Mouse (Mus musculus): ENCODE measurements at regions not wholly inside any gene's neighbourhood (a gene's known extent, or its start where the extent isn't known, plus 50 kb on each side); places are given as distances from the start of the nearest gene placed in this dataset.
A peak's percentile ranks its signal among the peaks of the same experiment; 100 is the strongest.
"Not testable (repeated sequence)": the region's sequence is repeated elsewhere in the genome, so short reads cannot be mapped to it uniquely, and the experiment has no call there.

DNA sequence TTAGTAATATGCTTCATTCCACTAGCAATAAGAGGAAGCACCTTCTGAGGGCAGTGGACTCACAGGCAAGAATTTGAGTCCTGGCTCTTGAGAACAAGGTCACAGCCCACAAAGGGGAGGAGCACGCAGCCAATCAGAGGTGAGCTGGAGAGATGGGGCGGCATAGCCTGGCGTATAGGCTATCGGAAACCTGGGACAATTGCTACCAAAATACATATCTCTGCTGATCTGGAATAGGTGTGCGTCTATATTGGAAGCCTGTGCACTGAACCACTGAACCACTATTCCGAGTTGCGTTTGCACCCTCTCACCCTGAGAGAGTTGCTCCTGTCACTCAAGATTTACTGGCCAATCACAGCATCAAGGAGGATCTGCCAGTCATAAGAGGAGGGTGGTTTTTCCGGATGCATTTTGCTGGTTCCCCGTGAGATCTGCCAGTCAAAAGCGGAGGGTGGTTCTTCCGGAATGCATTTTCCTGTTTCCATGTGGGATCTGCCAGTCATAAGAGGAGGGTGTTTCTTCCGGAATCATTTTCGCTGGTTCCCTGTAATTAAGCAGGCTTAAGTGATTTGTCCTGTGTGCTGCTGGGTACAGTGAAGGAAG is 80.1 kb upstream of the Riok2 start:
- peak; percentile 93 for DNase-seq (ENCODE audit: low spot score)

- not testable (repeated sequence) for DNase-seq (ENCODE audit: low spot score)
Observed at GRCm38 (mm10) chr17:17295037-17295436, 79.1 kb upstream of the Riok2 start.

DNA sequence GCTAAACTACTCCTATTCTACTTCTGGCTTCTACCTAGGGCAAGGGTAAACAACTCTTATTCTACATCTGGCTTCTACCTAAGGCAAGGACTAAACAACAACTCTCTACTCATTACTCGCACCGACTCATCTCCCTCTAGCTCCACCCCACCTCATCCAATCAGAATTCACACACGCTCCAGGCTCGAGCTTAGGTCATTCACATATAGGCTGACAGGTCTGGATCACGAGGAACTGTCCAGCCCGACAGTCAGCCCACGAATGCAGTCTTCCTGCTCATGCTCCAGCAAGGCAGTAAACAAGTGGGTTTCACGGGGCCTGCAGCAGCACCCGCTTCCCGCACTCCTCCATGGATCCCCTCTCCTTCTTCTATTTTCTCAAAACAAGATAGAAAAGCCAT is 70.6 kb upstream of the Riok2 start:
- DNase-seq (ENCODE audit: low spot score), result not testable (repeated sequence)

Data from layer of hippocampus, adult 9-10 months (tissue).